Mouse (Mus musculus): Measurements from ENCODE around the gene Grik3.

- TF ChIP-seq CTCF (IDR thresholded peaks at IDR 0.05 in 2 of 3, conservative IDR thresholded peaks at IDR 0.05 in 1 of 3; ENCODE audit: control insufficient read depth in 1 of 3, insufficient read depth in 1 of 3, low read depth in 2 of 3, low read length in 3 of 3, poor library complexity in 1 of 3, severe bottlenecking in 1 of 3) = no peak
- TF ChIP-seq TBP (IDR thresholded peaks at IDR 0.05; ENCODE audit: low read depth, low read length) = no peak
These were observed 251.7 kb downstream of the Grik3 start for GRCm38 (mm10) chr4:125742162-125742571.

Measured in MEL (cell line).